Mouse (Mus musculus) fat pad, adult 2 months (tissue): ENCODE measurements around the gene Naip6.
A peak's percentile ranks its signal among the peaks of the same experiment; 100 is the strongest.
"Not testable (repeated sequence)": the region's sequence is repeated elsewhere in the genome, so short reads cannot be mapped to it uniquely, and the experiment has no call there.

Experiments used
- DNase-seq: peaks from one replicate; pipeline ENCODE4 v3.0.0-alpha.2; 2011; ENCODE audit warnings: low read depth, low spot score; ENCODE audit errors: extremely low read depth

Gene Naip6

GRCm38 (mm10) chr13:100317256-100317893 is at the start of gene Naip6:
Gene Naip6, minus strand, starts transcription at chr13:100317674.
- not testable (repeated sequence) for DNase-seq

GRCm38 (mm10) chr13:100352315-100352714 is 34.8 kb upstream of the Naip6 start:
- DNase-seq = not testable (repeated sequence)

GRCm38 (mm10) chr13:100349510-100350173 is 32.2 kb upstream of the Naip6 start:
- DNase-seq = not testable (repeated sequence)

- no peak for DNase-seq
Measured at GRCm38 (mm10) chr13:100341822-100342221, 24.3 kb upstream of the Naip6 start.

DNA sequence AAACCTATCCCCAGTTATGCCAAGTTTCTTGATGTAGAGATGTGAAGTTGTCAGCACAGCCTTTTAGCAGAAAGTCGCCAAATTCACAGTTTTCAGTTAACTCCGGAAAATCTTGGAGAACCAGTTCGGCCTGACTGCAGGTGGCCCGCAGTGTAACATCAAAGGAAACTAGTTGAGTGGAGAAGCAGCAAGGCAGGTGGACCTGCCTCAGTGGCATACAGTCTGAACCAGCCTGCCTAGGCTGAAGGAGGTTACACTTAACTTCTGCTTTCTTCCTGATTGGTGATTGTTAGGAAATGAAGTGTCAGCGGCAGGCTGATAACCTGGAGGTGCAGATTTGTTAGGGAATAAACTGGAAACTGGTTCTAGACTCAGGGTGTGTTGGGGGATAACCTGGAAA is 14.3 kb upstream of the Naip6 start:
- DNase-seq = not testable (repeated sequence)

DNA sequence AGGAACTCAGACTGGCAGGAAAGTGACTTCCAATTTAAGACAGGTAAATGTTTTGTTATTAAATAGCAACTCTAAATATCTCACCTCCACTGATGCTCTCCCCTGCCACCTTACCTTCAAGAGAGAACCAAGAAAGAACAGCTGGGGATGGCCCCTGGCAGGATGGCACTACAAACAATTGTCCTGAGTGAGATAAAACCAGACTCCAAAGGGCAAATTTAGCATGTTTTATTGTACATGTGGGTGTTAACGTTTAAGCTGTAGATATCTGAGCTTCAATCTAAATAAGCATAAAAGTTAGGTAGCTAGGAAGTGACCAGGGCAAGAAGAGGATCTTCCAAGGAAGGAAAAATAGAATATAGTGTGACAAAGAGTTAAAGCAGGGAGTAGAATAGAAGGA is 11.4 kb upstream of the Naip6 start:
- DNase-seq = not testable (repeated sequence)

- not testable (repeated sequence) for DNase-seq
Measured at GRCm38 (mm10) chr13:100328029-100328428, 10.6 kb upstream of the Naip6 start.

DNA sequence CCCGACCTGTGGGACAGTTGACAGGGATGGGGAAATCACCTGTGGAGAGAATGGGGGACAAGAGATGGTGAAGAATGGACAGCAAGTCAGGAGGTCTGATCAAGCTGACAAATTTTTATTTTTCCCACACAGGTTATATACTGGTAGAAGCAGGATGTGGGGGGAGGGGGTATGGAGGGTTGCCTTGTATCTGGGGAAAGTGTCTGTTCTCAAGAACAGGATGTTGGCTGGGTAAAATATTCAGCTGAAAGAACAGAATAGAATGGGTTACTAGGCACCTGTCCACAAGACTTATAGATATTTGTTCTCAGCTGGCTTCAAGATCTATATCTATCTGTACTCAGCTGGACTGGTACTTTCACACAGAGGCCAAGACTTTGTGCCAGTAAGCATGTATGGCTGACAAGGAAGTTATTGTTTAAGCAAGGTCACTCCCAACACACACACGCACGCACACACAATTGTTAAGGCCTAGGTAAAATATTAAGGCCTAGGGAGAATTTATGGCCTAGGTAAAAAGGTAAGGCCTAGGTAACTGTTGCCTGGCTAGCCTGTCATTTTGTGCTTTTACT is 4.9 kb upstream of the Naip6 start:
- DNase-seq = not testable (repeated sequence)

DNA sequence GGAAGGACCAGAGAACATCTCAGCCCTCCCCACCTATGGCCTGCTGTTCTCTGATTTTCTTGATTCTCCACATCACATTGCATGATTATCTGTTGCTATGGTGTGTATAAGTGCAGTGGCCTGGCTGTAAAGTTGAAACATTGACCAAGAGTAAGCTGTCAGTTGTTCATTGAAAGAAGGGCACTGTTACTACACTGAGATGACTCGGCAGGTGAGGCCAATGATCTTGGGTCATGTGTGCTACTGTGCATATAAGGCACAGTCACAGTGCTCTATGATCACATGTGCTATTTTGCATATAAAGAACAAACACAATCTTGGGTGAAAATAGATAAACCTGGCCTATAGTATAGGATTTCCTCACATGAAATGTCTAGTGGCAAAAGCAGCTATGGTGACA is 32.9 kb downstream of the Naip6 start:
- no peak for DNase-seq

- DNase-seq = not testable (repeated sequence)
Measured at GRCm38 (mm10) chr13:100271474-100272132, 45.9 kb downstream of the Naip6 start.

DNA sequence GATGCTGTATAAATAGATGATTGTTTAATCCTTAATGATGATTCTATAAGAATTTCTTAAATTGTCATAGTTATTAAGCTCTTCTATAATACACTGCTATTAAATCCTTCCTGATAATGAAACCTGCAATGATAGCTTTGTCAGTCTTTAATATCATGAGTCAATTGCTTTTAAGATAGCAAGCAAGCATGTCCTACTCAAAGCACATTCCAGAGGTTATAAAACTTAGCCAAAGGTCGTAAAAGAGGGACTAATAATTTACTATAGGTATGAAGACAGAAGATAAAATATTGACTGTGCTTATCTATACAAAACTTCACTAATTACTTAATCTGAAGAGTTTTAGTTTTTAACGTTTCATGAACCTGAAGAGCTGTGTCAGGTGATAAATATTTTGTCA is 60.5 kb downstream of the Naip6 start:
- DNase-seq = not testable (repeated sequence)

- not testable (repeated sequence) for DNase-seq
Measured at GRCm38 (mm10) chr13:100255925-100256324, 61.5 kb downstream of the Naip6 start.

GRCm38 (mm10) chr13:100251897-100252296 is 65.6 kb downstream of the Naip6 start:
- peak; percentile 2 for DNase-seq

DNA sequence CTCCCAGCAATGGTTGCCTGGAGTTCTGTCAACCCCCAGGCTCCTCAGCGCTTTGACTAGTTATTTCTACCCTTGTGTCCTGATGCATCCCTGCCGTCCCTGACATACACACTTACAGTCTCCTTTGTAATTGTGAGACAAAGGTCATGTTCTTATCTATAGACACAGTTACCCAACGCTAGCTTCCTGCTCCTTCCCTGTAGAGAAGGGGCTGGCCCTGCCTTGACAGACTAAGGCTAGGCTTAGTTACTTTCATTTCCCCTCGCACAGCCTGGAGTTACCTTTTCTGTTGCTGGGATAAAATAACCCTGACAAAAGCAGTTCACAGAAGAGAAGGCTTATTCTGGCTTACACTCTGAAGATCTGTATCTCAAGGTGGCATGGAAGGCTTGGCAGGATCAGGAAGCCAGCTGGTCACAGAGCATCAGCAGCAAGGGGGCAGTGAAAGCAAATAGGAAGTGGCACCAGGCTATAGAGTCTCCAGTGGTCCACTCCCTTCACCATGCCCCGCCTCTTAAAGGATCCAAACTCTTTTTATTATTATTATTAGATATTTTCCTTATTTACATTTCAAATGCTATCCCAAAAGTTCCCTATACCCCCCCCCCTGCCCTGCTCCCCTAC is 70.5 kb downstream of the Naip6 start:
- DNase-seq = not testable (repeated sequence)

GRCm38 (mm10) chr13:100246223-100246622 is 71.3 kb downstream of the Naip6 start, which contains the start of gene Naip5:
Gene Naip5, minus strand, starts transcription at chr13:100246323.
- DNase-seq = not testable (repeated sequence)

- DNase-seq = no peak
Measured at GRCm38 (mm10) chr13:100243702-100244101, 73.8 kb downstream of the Naip6 start.
